Mouse (Mus musculus) c-Kit-positive CD71-positive TER-119-negative erythroid progenitor cells, embryonic 14.5 days (primary cell): ENCODE data around the gene Btrc.
"Not testable (repeated sequence)": the region's sequence is repeated elsewhere in the genome, so short reads cannot be mapped to it uniquely, and the experiment has no call there.

Experiments
- DNase-seq: peaks from one replicate; pipeline ENCODE4 v3.0.0-alpha.2; 2013; ENCODE audit warnings: low read depth

Gene Btrc

GRCm38 (mm10) chr19:45530200-45530995, 166.9 kb downstream of the Btrc start:
- DNase-seq, result no peak

GRCm38 (mm10) chr19:45531554-45531953, 168.0 kb downstream of the Btrc start:
- DNase-seq, result no peak

GRCm38 (mm10) chr19:45533617-45534016, 170.1 kb downstream of the Btrc start:
- DNase-seq, result no peak

GRCm38 (mm10) chr19:45535214-45535735, 171.7 kb downstream of the Btrc start:
- no peak for DNase-seq

- no peak for DNase-seq
These were observed 172.4 kb downstream of the Btrc start for GRCm38 (mm10) chr19:45535929-45536328.

- no peak for DNase-seq
These were observed 174.0 kb downstream of the Btrc start for GRCm38 (mm10) chr19:45537505-45537904.

- no peak for DNase-seq
These were observed 177.3 kb downstream of the Btrc start for GRCm38 (mm10) chr19:45540657-45541408.

GRCm38 (mm10) chr19:45541409-45542041, 178.0 kb downstream of the Btrc start:
- no peak for DNase-seq

GRCm38 (mm10) chr19:45542061-45542460, 178.5 kb downstream of the Btrc start:
- no peak for DNase-seq

- DNase-seq, result no peak
These were observed 180.8 kb downstream of the Btrc start for GRCm38 (mm10) chr19:45544152-45544924.

GRCm38 (mm10) chr19:45544925-45545321, 181.4 kb downstream of the Btrc start:
- no peak for DNase-seq

- DNase-seq, result not testable (repeated sequence)
These were observed 184.7 kb downstream of the Btrc start for GRCm38 (mm10) chr19:45548196-45548595.

GRCm38 (mm10) chr19:45549128-45549915, 185.8 kb downstream of the Btrc start:
- no peak for DNase-seq

GRCm38 (mm10) chr19:45549948-45550347, 186.4 kb downstream of the Btrc start:
- no peak for DNase-seq

GRCm38 (mm10) chr19:45552187-45552586, 188.7 kb downstream of the Btrc start:
- DNase-seq, result no peak

- DNase-seq, result no peak
These were observed 190.6 kb downstream of the Btrc start for GRCm38 (mm10) chr19:45554136-45554535.

GRCm38 (mm10) chr19:45560153-45560890, 196.8 kb downstream of the Btrc start, which contains the start of the genes Poll and Gm17018:
Gene Poll (minus strand): TSS chr19:45560531.
Gene Gm17018 (plus strand): TSS chr19:45560615.
- peak; percentile 66 for DNase-seq

GRCm38 (mm10) chr19:45565925-45566715, 202.6 kb downstream of the Btrc start:
- DNase-seq, result no peak

- DNase-seq, result no peak
These were observed 203.8 kb downstream of the Btrc start for GRCm38 (mm10) chr19:45567367-45567766.
